Mouse (Mus musculus): ENCODE measurements around the gene Sptb. TPM values are rescaled to one million over a fixed set of nuclear protein-coding genes. Genes with fewer than 3 reads are reported as not detected.

The Sptb gene
- polyA plus RNA-seq, 1 experiment from 2014 or later = 4.3 TPM

DNA sequence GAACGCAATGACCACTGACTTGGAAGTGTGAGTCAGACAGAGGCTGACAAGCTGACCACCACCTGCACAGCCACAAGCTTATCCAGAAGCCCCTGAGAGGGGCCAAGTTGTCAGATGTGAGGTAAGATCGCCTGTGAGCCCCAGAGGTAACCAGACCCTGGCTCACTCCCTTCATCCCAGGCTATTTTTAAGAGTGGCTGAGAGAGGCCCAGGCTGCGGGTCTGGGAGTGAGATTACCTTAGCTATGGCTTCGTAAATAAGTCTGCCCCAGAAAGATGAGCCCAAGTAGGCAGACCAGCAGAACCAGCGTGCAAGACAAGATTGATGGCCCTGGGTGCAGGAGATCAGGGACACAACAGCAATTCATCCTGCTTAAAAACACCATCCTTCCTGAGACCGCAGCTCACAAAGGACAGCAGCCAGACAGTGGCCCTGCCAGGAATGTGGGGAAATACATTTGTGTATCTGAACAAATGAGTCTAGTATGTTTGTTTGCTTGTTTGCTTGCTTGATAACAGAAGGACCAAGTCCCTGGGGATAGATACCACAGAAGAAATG is 58.5 kb downstream of the Sptb start:
- no peak overlapping the region for H3K4me2 ChIP-seq (ENCODE audit: low read depth, low read length)
- no peak overlapping the region for H3K4me3 ChIP-seq (replicated peaks; ENCODE audit: low read length)
- no peak overlapping the region for H3K9ac ChIP-seq (ENCODE audit: low read length)
- H3K27me3 ChIP-seq (ENCODE audit: control insufficient read depth, insufficient read depth, low read length) = no peaks in the 10 kb centered on the region
- H3K9me3 ChIP-seq (replicated peaks; ENCODE audit: control insufficient read depth, low read length) = no peaks in the 10 kb centered on the region
- no peaks in the 10 kb centered on the region for H3K36me3 ChIP-seq (ENCODE audit: control insufficient read depth, insufficient read depth, low read length)
- H3K27ac ChIP-seq (ENCODE audit: low read length) = no peak overlapping the region
- no peak for ATAC-seq (ENCODE audit: insufficient read depth, low FRiP score)
- no peaks in the 10 kb centered on the region for H3K4me1 ChIP-seq (ENCODE audit: control insufficient read depth, insufficient read depth, low read length)
- WGBS = 53% methylated on average over 6 of the region's 6 CpGs

DNA sequence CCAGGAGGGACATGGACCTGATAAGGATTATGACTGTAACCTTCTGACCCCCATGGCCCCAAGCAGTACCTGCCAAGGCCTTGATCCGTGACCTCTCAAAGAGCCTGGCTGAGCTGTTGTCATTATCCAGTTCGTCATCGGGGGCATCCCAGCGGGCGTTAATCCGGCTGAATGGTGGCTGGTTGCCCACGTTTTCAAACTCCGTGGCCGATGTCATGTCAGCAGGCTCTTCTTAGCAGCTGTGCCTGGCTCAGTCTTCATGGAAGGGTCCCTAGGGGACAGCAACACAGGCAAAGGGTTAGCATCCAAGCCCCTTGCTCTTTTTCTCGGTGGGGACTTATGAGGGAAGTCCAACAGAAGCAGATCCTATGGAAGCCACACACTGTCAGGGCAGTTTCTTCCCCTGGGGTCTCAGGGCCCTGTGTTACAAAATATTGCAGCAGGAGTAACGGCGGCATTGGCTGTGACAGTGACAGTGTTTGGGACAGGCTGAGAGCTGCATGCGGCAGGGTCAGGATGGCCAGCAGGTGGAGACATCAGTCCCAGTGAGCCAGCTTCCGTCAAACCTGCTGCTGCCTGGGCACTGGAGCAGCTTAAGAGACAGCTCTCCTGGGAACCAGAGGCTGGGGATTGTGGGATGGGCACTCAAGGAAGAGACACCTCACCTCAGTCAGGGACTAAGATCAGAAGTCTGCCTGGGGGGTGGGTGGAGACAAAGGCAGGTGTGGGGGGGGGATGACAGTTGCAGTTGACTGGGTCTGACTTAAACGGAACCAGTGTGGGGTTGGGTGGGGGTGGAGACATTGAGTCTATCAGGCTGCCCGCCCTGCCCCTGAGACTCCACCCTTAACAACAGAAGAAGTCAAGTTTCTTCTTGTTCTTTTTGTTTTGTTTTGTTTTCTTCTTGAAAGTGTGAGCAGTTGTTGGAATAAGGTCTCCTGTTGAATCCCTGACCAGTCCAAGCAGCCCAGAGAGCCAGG is 60.3 kb downstream of the Sptb start:
- Histone ChIP-seq H3K4me2 (ENCODE audit: low read depth, low read length) (no peak overlapping the region), H3K27ac (ENCODE audit: low read length) (no peak overlapping the region), H3K9ac (ENCODE audit: low read length) (no peak overlapping the region), H3K4me1 (ENCODE audit: control insufficient read depth, insufficient read depth, low read length) (peaks cover 4% of the 10 kb centered on the region; the same call in 1 of the 2 replicates), H3K36me3 (ENCODE audit: control insufficient read depth, insufficient read depth, low read length) (no peaks in the 10 kb centered on the region), H3K9me3 (replicated peaks; ENCODE audit: control insufficient read depth, low read length) (no peaks in the 10 kb centered on the region), H3K4me3 (replicated peaks; ENCODE audit: low read length) (no peak overlapping the region), H3K27me3 (ENCODE audit: control insufficient read depth, insufficient read depth, low read length) (no peaks in the 10 kb centered on the region)
- WGBS = 63% methylated on average over 16 of the region's 16 CpGs
- ATAC-seq (ENCODE audit: insufficient read depth, low FRiP score) = peak; percentile 45; the same call in 1 of the 2 replicates

DNA sequence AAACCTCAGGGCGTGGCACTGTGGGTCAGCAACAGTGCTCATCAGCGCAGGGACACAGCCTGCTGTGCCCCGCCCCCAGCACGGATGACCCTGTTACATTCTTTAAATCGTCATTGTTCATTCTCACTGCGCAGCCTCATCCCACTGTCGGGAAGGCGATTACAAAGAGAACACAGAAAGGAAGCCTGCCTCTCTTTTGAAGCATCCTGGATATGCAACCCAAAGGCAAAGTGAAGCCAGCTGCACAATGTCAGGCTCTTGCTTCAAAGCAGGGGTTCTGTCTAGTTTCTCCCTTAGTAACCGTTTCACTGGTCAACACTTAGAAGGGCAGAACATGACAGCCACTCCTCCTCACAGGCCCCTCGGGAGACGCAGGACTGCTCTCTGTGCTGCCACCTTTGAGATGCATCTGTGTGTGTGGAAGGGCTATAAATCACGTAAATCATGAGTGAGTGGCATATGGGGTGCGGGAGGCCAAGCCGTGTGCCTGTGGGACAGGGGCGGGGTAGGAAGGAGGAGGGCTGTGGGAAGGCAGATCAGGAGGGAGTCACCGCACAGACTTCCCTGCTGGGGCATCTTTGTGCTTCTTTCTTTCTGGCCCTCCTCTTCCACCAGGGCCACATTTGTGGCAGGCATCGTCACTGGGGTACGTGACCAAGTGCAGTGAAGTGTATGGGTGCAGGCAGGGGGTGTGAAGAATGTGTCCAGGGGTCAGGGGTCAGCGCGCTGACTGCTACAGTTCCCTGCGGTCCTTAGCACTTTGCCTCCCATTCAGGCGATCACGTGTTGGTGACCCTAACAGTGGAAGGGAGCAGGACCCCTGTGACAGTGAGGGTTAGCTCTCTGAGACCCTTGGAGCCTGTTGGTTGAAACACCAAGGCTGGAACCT is 64.9 kb downstream of the Sptb start:
- no peak overlapping the region for H3K4me3 ChIP-seq (replicated peaks; ENCODE audit: low read length)
- peak overlapping the region; percentile 13; the same call in 1 of the 2 replicates for H3K4me2 ChIP-seq (ENCODE audit: low read depth, low read length)
- H3K27ac ChIP-seq (ENCODE audit: low read length) = no peak overlapping the region
- H3K36me3 ChIP-seq (ENCODE audit: control insufficient read depth, insufficient read depth, low read length) = no peaks in the 10 kb centered on the region
- no peaks in the 10 kb centered on the region for H3K27me3 ChIP-seq (ENCODE audit: control insufficient read depth, insufficient read depth, low read length)
- WGBS = 34% methylated on average over 23 of the region's 23 CpGs
- ATAC-seq (ENCODE audit: insufficient read depth, low FRiP score) = peak; percentile 43; the same call in 1 of the 2 replicates
- H3K4me1 ChIP-seq (ENCODE audit: control insufficient read depth, insufficient read depth, low read length) = peaks cover 5% of the 10 kb centered on the region; the same call in 1 of the 2 replicates
- H3K9me3 ChIP-seq (replicated peaks; ENCODE audit: control insufficient read depth, low read length) = no peaks in the 10 kb centered on the region
- peak overlapping the region; percentile 17; the same call in 1 of the 2 replicates for H3K9ac ChIP-seq (ENCODE audit: low read length)

DNA sequence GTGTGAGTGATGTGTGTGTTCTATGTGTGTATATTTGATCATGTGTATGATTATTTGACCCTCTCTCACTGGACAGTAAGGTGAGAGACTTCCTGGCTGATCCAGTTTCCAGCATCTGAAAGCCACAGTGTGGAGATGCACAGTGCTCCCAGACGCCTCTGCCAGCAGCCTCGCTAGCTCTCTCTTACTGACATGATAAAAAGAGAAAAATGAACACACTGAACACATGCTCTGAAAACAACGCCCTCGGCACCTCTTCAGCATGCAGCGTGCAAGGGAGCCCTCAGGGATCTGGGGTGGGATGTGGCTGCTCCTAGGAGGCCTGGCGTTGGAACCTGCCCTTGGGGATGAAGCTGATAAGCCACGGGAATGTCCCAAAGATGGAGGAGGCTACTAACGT is 66.7 kb downstream of the Sptb start:
- Histone ChIP-seq H3K4me2 (ENCODE audit: low read depth, low read length) (no peak overlapping the region), H3K4me3 (replicated peaks; ENCODE audit: low read length) (no peak overlapping the region), H3K27me3 (ENCODE audit: control insufficient read depth, insufficient read depth, low read length) (no peaks in the 10 kb centered on the region), H3K9ac (ENCODE audit: low read length) (no peak overlapping the region), H3K4me1 (ENCODE audit: control insufficient read depth, insufficient read depth, low read length) (peaks cover 5% of the 10 kb centered on the region; the same call in 1 of the 2 replicates), H3K36me3 (ENCODE audit: control insufficient read depth, insufficient read depth, low read length) (no peaks in the 10 kb centered on the region), H3K9me3 (replicated peaks; ENCODE audit: control insufficient read depth, low read length) (no peaks in the 10 kb centered on the region), H3K27ac (ENCODE audit: low read length) (no peak overlapping the region)
- WGBS = 58% methylated on average over 8 of the region's 8 CpGs
- no peak for ATAC-seq (ENCODE audit: insufficient read depth, low FRiP score)

DNA sequence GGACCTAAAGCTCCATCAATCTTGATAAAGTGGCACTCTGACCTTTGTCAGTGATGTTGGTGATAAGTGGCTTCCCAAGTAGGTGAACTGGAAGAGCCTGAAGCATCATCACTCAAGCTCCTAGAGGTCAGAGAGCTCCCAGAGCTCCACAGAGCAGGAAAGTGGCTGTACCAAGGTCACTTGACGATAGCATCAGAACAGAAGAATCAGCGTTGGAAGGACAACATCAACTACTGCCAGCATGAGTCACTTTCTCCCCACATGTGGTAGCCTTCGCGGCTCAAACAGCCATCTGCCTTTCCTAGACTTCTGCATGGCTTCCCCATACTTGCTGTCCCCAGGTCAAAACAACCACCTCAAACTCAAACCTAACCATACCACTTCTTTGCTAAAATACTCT is 67.7 kb downstream of the Sptb start:
- ATAC-seq (ENCODE audit: insufficient read depth, low FRiP score) = no peak
- H3K4me2 ChIP-seq (ENCODE audit: low read depth, low read length) = no peak overlapping the region
- no peaks in the 10 kb centered on the region for H3K36me3 ChIP-seq (ENCODE audit: control insufficient read depth, insufficient read depth, low read length)
- WGBS = 54% methylated on average over 4 of the region's 4 CpGs
- peaks cover 5% of the 10 kb centered on the region; the same call in 1 of the 2 replicates for H3K4me1 ChIP-seq (ENCODE audit: control insufficient read depth, insufficient read depth, low read length)
- H3K4me3 ChIP-seq (replicated peaks; ENCODE audit: low read length) = no peak overlapping the region
- no peaks in the 10 kb centered on the region for H3K9me3 ChIP-seq (replicated peaks; ENCODE audit: control insufficient read depth, low read length)
- no peak overlapping the region for H3K9ac ChIP-seq (ENCODE audit: low read length)
- no peaks in the 10 kb centered on the region for H3K27me3 ChIP-seq (ENCODE audit: control insufficient read depth, insufficient read depth, low read length)
- no peak overlapping the region for H3K27ac ChIP-seq (ENCODE audit: low read length)

DNA sequence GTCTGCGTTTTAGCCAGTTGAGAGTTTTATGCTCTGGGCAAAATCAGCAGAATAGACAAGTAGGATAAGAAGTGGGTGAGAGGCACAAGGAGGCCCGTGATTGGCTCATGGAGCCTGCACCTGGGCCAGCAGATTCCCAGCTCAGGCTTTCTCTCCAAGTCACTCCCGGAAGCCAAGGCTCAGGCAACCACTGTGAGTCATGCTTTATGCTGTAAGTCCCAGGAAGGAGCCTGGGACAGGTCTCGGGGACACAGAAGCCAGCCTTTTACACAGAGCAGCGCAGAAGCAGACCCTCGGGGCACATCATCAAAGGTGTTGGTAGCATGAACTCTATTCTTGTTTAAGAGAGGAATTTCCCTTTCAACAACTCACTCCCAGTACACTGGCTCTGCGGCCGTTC is 69.7 kb downstream of the Sptb start:
- Histone ChIP-seq H3K9me3 (replicated peaks; ENCODE audit: control insufficient read depth, low read length) (no peaks in the 10 kb centered on the region), H3K4me3 (replicated peaks; ENCODE audit: low read length) (no peak overlapping the region), H3K27ac (ENCODE audit: low read length) (no peak overlapping the region), H3K4me1 (ENCODE audit: control insufficient read depth, insufficient read depth, low read length) (peaks cover 5% of the 10 kb centered on the region; the same call in 1 of the 2 replicates), H3K27me3 (ENCODE audit: control insufficient read depth, insufficient read depth, low read length) (no peaks in the 10 kb centered on the region), H3K4me2 (ENCODE audit: low read depth, low read length) (no peak overlapping the region), H3K36me3 (ENCODE audit: control insufficient read depth, insufficient read depth, low read length) (no peaks in the 10 kb centered on the region), H3K9ac (ENCODE audit: low read length) (no peak overlapping the region)
- ATAC-seq (ENCODE audit: insufficient read depth, low FRiP score) = no peak
- 52% methylated on average over 8 of the region's 8 CpGs for WGBS

DNA sequence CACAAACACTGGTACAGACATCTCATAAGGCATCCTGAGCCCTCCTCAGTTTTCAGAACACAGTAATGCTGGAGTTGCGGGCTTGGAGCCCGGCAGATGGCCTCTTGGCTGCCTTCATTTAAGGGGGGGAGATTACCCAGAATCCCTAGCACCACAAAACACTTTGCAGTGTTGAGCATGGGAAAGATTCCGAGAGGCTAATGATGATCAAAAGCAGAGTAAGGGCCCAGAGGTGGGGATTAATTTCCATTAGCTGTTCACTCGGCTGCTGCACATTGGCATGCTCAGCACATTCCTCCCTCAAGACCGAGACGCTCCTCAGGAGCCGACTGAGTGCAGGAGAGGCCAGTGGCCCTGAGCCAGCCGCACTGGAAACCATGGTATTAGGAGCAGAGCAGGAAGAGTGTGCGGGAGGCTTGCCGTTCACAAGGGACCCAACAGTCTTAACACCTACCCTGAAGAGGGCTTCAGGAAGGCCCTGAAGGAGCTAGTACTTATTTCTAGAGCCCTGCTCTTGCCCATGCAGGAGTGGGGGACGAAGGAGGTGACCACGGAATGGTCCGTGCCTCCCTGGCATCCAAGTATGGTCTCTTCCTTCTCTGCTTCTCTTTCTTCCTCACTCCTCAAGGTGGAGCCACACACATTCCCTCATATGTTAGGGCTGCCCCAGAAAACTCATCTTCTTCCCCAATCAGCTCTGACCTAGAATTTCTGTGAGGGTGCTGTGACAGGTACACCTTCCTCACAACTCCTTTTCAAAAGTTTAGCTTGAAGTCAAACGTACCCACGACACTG is 75.3 kb downstream of the Sptb start:
- H3K4me1 ChIP-seq (ENCODE audit: control insufficient read depth, insufficient read depth, low read length) = 0 out of 2 replicates have a peak, but pooled peaks cover 2% of the 10 kb centered on the region
- H3K27me3 ChIP-seq (ENCODE audit: control insufficient read depth, insufficient read depth, low read length) = no peaks in the 10 kb centered on the region
- H3K36me3 ChIP-seq (ENCODE audit: control insufficient read depth, insufficient read depth, low read length) = no peaks in the 10 kb centered on the region
- 53% methylated on average over 15 of the region's 15 CpGs for WGBS
- peak; percentile 78 for ATAC-seq (ENCODE audit: insufficient read depth, low FRiP score)
- H3K9ac ChIP-seq (ENCODE audit: low read length) = no peak overlapping the region
- H3K4me3 ChIP-seq (replicated peaks; ENCODE audit: low read length) = no peak overlapping the region
- no peak overlapping the region for H3K4me2 ChIP-seq (ENCODE audit: low read depth, low read length)
- peak overlapping the region; percentile 35; the same call in 1 of the 2 replicates for H3K27ac ChIP-seq (ENCODE audit: low read length)
- H3K9me3 ChIP-seq (replicated peaks; ENCODE audit: control insufficient read depth, low read length) = no peaks in the 10 kb centered on the region

DNA sequence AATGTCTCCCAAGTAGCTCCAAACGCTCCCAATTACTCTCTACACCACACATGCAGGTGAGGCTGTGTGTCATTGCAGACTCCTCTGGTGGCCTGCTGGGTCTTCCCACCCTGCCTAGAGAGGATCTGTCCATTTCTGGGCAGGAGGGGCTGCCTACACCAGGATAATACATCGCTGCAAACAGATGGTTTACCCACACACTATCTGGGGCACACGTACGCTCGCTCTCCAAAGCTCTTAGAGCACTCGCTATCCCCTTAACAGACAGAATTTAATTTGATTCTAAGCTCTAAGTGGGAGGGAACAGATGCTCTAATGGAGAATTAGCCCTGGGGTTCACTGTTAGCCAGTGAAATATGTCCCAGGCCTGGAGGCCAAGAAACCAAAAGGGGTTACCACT is 87.0 kb downstream of the Sptb start:
- H3K9me3 ChIP-seq (replicated peaks; ENCODE audit: control insufficient read depth, low read length) = no peaks in the 10 kb centered on the region
- 69% methylated on average over 6 of the region's 6 CpGs for WGBS
- no peaks in the 10 kb centered on the region for H3K27me3 ChIP-seq (ENCODE audit: control insufficient read depth, insufficient read depth, low read length)
- H3K9ac ChIP-seq (ENCODE audit: low read length) = no peak overlapping the region
- ATAC-seq (ENCODE audit: insufficient read depth, low FRiP score) = no peak
- H3K36me3 ChIP-seq (ENCODE audit: control insufficient read depth, insufficient read depth, low read length) = no peaks in the 10 kb centered on the region
- H3K4me1 ChIP-seq (ENCODE audit: control insufficient read depth, insufficient read depth, low read length) = no peaks in the 10 kb centered on the region
- no peak overlapping the region for H3K27ac ChIP-seq (ENCODE audit: low read length)
- H3K4me2 ChIP-seq (ENCODE audit: low read depth, low read length) = no peak overlapping the region
- no peak overlapping the region for H3K4me3 ChIP-seq (replicated peaks; ENCODE audit: low read length)
